Mouse (Mus musculus) spleen, adult 10 weeks (tissue): ENCODE results near the gene Tnfrsf17. TPM values are rescaled to one million over a fixed set of nuclear protein-coding genes. Genes with fewer than 3 reads are reported as not detected.

Experiments used
- polyA plus RNA-seq: library from polyadenylated mRNA; stranded (reverse); fragments of 350-450 nt; fragmentation: Illumina TruSeq; extraction: RNeasy Lipid Tissue Mini Kit (QIAGEN cat#74804); gene quantifications from one replicate; pipeline ENCODE4 v1.2.3, GENCODE M21; 2015; ENCODE audit warnings: low replicate concordance; ENCODE audit not compliant: insufficient read depth

Gene Tnfrsf17
- polyA plus RNA-seq, result 3.1 TPM

DNA sequence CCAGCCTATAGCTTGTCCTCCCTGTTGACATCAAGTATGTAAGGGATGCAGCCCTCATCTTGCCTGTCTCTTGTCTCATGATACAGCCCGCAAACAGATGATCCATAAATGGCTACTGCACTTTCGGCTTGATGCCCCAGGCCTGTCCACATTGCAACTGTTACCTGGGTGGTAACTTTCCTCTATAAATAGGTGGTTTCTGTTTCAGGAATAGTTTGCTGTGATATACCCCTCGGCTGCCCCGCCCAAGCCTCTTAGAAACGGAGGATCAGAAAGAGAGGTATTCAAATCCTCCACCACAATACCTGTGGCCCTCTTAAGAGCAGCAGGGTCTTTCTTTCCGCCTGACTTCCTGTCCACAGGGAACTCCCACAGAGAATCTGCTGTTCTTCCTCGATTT lies at the start of gene Tnfrsf17:
TSS of gene Tnfrsf17 (plus strand) at position 301 of the 400 bp plus-strand sequence.

GRCm38 (mm10) chr16:11322409-11323323 lies 9.1 kb downstream of the Tnfrsf17 start, which contains the start of gene Snx29:
Gene Snx29, plus strand, starts transcription at chr16:11322908.

Other genes with a start within 250 kb of the Tnfrsf17 start
- 50.1 TPM for gene Litaf, start 247.7 kb upstream of the Tnfrsf17 start, polyA plus RNA-seq
- 41.9 TPM for gene Txndc11, start 179.2 kb upstream of the Tnfrsf17 start, polyA plus RNA-seq
- 520 TPM for gene Zc3h7a, start 137.4 kb upstream of the Tnfrsf17 start, polyA plus RNA-seq
- gene Rsl1d1, start 110.5 kb upstream of the Tnfrsf17 start, polyA plus RNA-seq, result 137 TPM
- 148 TPM for gene Gspt1, start 59.5 kb upstream of the Tnfrsf17 start, polyA plus RNA-seq
- 26.9 TPM for gene Snx29, start 9.1 kb downstream of the Tnfrsf17 start, polyA plus RNA-seq